Mouse (Mus musculus) T-helper 1 cell (primary cell): ENCODE data around the gene Vil1.

Experiments
- in situ Hi-C: fragments of 300-600 bp; cut with MboI, MseI; formaldehyde crosslinking; loops from one replicate; pipeline ENCODE4 v1.15.1; 2025; ENCODE audit warnings: high pct_unique_total_duplicates

The Vil1 gene

GRCm38 (mm10) chr1:74386714-74387385 lies 22.3 kb upstream of the Vil1 start:
- in situ Hi-C loops: no loop called here

- in situ Hi-C loops: no loop called here
Observed at GRCm38 (mm10) chr1:74387386-74387988, 21.7 kb upstream of the Vil1 start.

DNA sequence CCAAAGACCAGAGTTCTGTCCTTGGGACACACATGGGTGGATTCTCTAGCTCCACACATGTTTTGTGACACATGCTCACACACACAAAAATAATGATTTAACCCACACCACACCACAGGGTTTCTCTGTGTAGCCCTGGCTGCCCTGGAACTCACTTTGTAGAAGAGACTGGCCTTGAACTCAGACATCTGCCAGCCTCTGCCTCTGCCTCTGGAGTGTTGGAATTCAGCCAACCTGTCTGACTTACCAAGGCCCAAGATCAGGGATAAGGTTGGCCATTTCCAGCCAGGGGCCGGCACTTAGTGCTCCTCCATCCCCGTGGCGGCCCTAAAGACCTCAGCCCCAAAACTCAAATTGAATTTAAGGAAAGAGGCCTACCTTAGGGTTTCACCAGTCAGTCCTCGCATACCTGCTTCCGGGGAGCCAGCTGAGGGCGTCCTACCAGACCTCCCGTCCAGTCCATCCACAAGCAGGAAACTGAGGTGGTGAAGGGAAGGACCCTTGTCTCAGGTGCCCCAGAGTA lies 20.7 kb upstream of the Vil1 start:
- in situ Hi-C loops: no loop called here

DNA sequence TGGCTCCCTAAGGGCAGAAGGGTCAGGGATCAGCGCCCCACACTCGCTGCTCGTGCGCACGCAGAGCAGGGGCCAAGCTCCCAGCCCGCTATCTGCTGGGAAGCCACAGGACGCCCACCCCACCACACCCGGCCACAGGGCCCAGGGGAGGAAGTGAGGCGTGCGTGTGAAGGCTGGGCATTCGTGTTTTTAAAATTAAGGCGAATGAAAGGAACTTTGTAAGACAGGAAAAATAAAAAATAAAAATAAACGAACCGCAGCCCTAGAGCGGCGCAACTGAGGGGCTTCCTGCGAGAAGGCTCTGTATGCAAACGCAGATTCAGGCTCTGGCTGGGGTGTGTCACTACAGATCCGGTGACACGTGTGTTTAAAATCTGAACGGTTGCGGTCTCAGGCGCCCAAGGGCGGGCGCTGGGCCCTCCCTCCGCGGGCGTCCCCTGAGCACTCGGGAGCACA lies 19.3 kb upstream of the Vil1 start:
- in situ Hi-C loops: loop anchor here (10.0 kb wide), 1 partner anchor 735 kb away; the partner anchor contains the start of gene Nhej1

DNA sequence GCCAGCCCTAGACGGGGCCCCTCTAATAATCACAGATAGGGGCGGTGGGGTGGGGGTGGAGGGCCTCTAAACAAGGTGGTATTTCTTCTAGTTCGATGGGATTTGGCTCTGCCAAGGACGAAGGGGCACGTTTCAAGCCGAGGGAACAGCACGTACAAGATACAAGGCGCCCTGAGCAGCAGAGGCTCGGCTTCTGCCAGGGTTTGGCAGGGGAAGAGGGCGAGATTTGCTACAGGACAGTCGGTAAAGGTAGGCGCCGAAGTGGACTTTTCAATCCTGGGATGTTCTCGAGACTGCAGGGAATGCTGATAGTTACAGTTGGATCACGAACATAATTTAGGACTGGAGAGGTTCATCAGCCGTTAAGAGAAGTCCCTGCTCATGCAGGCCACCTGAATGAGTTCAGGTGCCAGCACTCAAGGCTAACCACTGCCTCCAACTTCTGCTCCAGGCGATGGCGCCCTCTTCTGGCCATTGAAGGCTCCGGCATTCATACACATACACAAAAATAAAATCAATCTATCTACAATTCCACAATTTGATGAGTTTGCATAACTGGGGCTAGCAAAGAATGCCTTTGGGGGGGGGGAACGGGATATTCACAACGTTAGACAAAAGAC lies 18.8 kb upstream of the Vil1 start:
- in situ Hi-C loops: loop anchor here (10.0 kb wide), 1 partner anchor 734 kb away; the partner anchor contains the start of gene Nhej1

DNA sequence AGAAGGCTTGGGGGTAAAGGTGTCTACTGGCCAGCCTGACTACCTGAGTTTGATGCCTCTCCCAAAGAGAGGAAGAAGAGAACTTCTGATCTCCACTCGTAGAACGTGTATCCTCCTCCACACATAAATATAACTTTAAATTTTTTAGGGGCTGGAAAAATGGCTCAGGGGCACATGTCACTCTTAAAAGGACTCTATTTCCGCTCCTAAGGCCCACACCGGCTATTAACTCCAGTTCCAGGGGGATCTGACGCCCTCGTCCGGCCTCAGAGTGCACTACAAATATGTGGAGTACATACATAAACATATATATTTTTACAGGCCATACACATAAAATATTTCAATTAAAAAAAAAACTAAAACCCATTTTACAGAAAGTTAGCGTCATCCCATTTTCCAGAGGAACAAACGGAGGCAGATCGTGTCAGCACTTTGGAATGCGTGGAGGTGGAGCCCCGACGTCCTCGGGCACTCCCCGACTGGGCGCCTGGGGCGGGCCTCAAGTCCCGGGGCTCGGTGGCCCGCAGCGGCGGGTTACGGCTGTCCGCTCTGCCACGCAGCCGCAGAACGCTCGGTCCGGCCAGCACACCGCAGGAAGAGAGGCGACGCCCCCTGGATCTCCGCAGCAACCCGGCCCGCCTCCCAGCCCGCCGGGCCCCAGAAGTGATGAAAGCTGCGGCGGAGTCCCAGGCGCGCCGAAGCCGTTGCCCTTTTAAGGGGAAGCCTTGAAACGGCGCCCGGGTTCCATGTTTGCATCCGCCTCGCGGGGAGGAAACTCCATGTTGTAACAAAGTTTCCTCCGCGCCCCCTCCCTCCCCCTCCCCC lies 18.0 kb upstream of the Vil1 start, which contains the start of gene Ctdsp1:
TSS of gene Ctdsp1 (plus strand) at position 586 of the 825 bp plus-strand sequence.
- in situ Hi-C loops: loop anchor here (10.0 kb wide), 1 partner anchor 734 kb away; the partner anchor contains the start of gene Nhej1

DNA sequence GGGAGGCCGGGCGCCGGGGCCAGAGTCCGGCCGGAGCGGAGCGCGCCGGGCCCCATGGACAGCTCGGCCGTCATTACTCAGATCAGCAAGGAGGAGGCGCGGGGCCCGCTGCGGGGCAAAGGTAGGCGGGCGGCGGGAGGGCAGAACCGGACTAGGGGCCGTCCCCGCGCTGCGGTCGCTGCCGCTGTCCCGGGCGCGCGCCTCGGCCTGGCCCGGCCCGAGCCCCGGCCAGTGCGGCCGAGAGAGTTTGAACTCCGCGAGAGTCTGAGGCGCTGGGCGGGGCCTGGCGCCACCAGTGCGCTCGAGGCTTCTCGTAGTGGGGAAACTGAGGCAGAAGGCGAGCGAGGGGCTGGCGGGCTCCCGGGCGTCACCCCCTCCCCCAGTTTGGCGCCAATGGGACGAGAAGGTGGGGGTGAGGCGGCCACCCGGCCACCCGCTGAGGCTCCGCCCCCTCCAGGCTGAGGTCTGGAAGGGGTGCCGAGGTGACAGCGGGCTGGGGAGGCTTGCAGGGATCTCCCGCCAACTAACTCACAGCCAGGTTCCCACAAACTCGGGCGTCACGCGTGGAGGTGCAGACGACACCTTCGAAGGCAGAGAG lies 17.2 kb upstream of the Vil1 start:
- in situ Hi-C loops: loop anchor here (10.0 kb wide), 1 partner anchor 733 kb away; the partner anchor contains the start of gene Nhej1

DNA sequence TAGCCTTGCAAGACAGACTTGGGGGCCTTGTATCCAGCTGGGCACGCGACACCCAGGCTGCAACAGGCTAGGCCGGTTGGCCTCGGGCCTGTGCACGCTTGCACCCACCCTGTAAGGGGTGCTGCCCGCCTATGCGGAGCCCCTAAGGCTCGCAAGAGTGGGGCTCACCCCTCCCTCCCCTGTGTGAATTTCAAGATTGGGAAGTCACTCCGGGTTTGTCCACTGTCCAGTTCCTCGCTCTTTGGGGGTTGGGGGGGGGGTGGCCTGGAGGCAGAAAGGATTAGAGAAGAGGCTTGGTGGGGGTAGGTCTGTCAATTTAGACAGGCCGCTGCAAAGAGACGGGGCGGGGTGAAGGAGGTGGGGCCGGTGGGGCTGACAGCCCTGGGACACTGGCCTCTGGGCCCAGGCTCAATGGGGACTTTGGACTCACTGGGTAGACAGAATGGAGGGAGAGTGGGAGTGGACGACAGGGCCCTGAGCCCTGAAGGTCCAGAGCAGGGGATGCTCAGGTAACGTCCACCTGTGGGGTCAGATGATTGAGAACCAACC lies 16.7 kb upstream of the Vil1 start:
- in situ Hi-C loops: loop anchor here (10.0 kb wide), 1 partner anchor 732 kb away; the partner anchor contains the start of gene Nhej1

GRCm38 (mm10) chr1:74393010-74393409 lies 16.2 kb upstream of the Vil1 start:
- in situ Hi-C loops: loop anchor here (10.0 kb wide), 1 partner anchor 732 kb away; the partner anchor contains the start of gene Nhej1

DNA sequence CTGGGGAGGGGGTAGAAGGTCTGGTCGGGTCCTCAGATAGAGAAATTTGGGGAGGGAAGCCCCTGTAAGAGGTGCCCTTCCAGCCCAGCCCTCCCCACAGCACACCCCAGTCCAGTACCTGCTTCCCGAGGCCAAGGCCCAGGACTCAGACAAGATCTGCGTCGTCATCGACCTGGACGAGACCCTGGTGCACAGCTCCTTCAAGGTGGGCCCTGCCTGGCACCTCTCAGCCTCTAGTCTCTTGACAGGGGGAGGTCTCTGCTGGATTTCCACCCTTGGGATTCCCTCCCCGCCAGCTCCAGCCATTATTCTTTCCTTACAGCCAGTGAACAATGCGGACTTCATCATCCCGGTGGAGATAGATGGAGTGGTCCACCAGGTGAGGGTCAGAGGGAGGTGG lies 15.5 kb upstream of the Vil1 start:
- in situ Hi-C loops: loop anchor here (10.0 kb wide), 1 partner anchor 731 kb away; the partner anchor contains the start of gene Nhej1

- in situ Hi-C loops: loop anchor here (10.0 kb wide), 1 partner anchor 730 kb away; the partner anchor contains the start of gene Nhej1
Observed at GRCm38 (mm10) chr1:74394311-74394710, 14.9 kb upstream of the Vil1 start.

DNA sequence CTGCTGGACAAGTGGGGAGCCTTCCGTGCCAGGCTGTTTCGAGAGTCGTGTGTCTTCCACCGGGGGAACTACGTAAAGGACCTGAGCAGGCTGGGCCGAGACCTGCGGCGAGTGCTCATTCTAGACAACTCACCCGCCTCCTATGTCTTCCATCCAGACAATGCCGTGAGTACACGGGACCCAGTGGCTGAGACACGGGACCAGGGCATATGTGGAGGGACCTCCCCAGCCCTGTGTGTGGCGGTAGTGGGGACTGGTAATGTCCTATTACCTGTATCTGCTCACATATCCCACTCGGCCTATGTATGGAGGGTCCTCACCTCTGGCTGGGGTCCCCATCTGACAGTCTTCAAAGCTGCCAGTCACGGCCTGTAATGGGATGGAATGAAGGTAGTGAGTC lies 14.3 kb upstream of the Vil1 start:
- in situ Hi-C loops: loop anchor here (5.0 to 10.0 kb wide), 2 partner anchors 52 to 730 kb away; partner anchors contain the start of gene Nhej1

- in situ Hi-C loops: loop anchor here (5.0 to 10.0 kb wide), 2 partner anchors 52 to 730 kb away; partner anchors contain the start of gene Nhej1
Observed at GRCm38 (mm10) chr1:74395290-74395689, 13.9 kb upstream of the Vil1 start.

DNA sequence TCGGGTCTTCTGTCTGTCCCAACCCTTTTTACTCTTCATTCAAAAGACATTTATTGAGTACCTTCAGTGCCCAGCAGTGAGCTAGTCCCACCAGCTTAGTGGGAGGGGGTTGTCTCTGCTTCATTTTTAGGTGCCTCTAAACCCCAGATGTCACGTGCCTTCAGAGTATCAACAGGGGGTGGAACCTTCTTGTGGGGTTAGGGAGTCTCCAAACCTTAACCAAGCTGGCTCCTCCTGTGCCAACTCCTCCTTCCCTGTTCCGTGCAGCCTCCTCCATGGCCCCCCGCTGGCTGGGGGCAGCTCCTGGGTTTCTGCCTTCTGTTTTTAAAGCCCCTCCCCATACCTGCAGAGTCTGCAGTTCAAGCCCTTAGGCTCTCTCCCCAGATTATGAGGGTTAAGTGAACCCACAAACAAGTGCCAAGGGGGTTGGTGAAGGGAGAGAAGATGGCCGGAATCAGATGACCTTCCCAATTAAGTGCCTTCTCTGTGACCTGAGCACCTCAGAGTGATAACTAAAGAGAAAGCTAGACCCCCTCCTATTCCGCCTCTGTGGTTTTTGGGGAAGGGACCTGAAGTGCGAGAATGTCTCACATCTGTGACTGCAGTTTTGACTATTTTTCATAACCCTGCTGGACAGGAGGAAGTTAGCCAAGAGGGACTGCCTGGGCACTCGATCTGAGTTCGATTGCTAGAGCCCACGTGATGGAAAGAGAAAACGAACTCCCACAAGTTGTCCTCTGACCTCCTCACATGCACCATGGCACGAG lies 12.5 kb upstream of the Vil1 start:
- in situ Hi-C loops: loop anchor here (5.0 to 10.0 kb wide), 2 partner anchors 51 to 728 kb away; partner anchors contain the start of gene Nhej1

DNA sequence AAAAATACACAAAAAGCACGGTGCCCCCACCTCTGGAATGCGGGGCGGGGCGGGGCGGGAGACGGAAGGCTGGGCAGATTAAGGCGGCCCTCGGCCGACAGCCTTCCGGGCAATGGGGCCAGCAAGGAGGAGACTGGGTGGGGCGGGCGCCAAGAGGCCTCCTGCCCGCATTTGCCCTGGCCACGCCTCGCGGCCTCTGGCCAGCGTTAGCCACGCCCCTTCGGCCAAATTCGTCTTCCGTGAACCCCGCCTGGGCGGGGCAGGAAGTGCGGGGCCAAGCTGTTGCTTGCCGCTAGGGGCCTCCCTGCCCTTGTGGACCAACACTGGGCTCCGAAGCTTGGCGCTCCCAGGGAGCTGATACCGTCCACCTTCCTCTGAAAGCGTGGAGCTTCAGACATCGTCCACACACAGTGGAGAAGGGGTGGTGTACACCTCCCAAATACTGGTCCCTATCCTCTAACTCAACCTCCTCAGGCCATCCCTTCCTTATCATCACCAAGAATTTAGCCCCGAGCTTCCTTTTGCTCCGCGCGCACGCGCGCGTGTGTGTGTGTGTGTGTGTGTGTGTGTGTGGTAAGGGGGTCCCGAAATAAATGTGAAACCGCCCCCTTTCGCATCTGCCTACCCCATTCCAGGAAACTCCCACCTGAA lies 11.8 kb upstream of the Vil1 start:
- in situ Hi-C loops: loop anchor here (5.0 to 10.0 kb wide), 2 partner anchors 50 to 727 kb away; partner anchors contain the start of gene Nhej1

GRCm38 (mm10) chr1:74397919-74398451 lies 11.2 kb upstream of the Vil1 start:
- in situ Hi-C loops: loop anchor here (5.0 to 10.0 kb wide), 2 partner anchors 49 to 727 kb away; partner anchors contain the start of gene Nhej1

DNA sequence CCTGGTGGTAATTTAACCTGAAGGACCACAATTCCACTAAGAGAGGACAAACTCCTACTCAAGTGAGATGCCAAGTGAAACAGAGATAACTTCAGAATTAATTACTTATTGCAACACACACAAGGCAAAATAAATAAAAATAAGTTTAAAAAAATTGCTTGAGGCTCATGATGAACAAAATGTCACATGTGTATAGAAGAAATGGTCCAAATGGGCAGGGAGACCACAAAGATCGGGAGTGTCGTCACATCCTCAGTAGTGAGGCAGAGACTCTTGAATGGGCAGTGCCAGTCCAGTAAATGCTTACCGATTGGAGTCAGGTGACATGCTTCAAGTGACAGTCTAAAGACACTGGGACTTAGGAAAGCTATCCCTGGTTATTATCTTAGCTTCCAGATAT lies 8.6 kb upstream of the Vil1 start:
- in situ Hi-C loops: no loop called here

- in situ Hi-C loops: no loop called here
Observed at GRCm38 (mm10) chr1:74401015-74401702, 8.0 kb upstream of the Vil1 start.
